Mouse (Mus musculus) embryo, embryonic 11.5 days (tissue): ENCODE results near the gene Pnpla1.
A peak's percentile ranks its signal among the peaks of the same experiment; 100 is the strongest.
"Not testable (repeated sequence)": the region's sequence is repeated elsewhere in the genome, so short reads cannot be mapped to it uniquely, and the experiment has no call there.

Source experiments
- DNase-seq: peaks from one replicate; pipeline ENCODE4 v3.0.0-alpha.2; 2012; ENCODE audit warnings: low read depth, low spot score

Gene Pnpla1

GRCm38 (mm10) chr17:28858205-28858604 lies at the start of gene Pnpla1:
Gene Pnpla1 (plus strand): TSS chr17:28858411.
- no peak for DNase-seq

GRCm38 (mm10) chr17:28808714-28809113 lies 49.5 kb upstream of the Pnpla1 start:
- no peak for DNase-seq

- DNase-seq = no peak
Observed at GRCm38 (mm10) chr17:28809175-28809831, 48.9 kb upstream of the Pnpla1 start.

- DNase-seq = no peak
Observed at GRCm38 (mm10) chr17:28812345-28812744, 45.9 kb upstream of the Pnpla1 start.

- DNase-seq = no peak
Observed at GRCm38 (mm10) chr17:28814529-28815097, 43.6 kb upstream of the Pnpla1 start.

GRCm38 (mm10) chr17:28815384-28816004 lies 42.7 kb upstream of the Pnpla1 start:
- DNase-seq = no peak

- DNase-seq = not testable (repeated sequence)
Observed at GRCm38 (mm10) chr17:28816326-28816725, 41.9 kb upstream of the Pnpla1 start.

- DNase-seq = no peak
Observed at GRCm38 (mm10) chr17:28816875-28817811, 41.1 kb upstream of the Pnpla1 start.

GRCm38 (mm10) chr17:28820189-28820588 lies 38.0 kb upstream of the Pnpla1 start:
- DNase-seq = no peak

- peak; percentile 20 for DNase-seq
Observed at GRCm38 (mm10) chr17:28823004-28823745, 35.0 kb upstream of the Pnpla1 start.

- DNase-seq = no peak
Observed at GRCm38 (mm10) chr17:28823749-28824148, 34.5 kb upstream of the Pnpla1 start.

- DNase-seq = no peak
Observed at GRCm38 (mm10) chr17:28824896-28825295, 33.3 kb upstream of the Pnpla1 start.

- DNase-seq = no peak
Observed at GRCm38 (mm10) chr17:28825359-28826041, 32.7 kb upstream of the Pnpla1 start.

GRCm38 (mm10) chr17:28827665-28828231 lies 30.5 kb upstream of the Pnpla1 start:
- DNase-seq = no peak

- peak; percentile 19 for DNase-seq
Observed at GRCm38 (mm10) chr17:28829120-28829519, 29.1 kb upstream of the Pnpla1 start.

- no peak for DNase-seq
Observed at GRCm38 (mm10) chr17:28831065-28831464, 27.1 kb upstream of the Pnpla1 start.

GRCm38 (mm10) chr17:28832040-28832439 lies 26.2 kb upstream of the Pnpla1 start:
- no peak for DNase-seq

- DNase-seq = no peak
Observed at GRCm38 (mm10) chr17:28832875-28833274, 25.3 kb upstream of the Pnpla1 start.

GRCm38 (mm10) chr17:28834676-28835075 lies 23.5 kb upstream of the Pnpla1 start:
- no peak for DNase-seq

- no peak for DNase-seq
Observed at GRCm38 (mm10) chr17:28837840-28838239, 20.4 kb upstream of the Pnpla1 start.
